Mouse (Mus musculus): ENCODE data around the gene Agbl4.
A peak's percentile ranks its signal among the peaks of the same experiment; 100 is the strongest.

- TF ChIP-seq CTCF (IDR thresholded peaks at IDR 0.05; ENCODE audit: borderline replicate concordance, extremely low read depth, insufficient read depth, insufficient read length) (peak; percentile 72; the same call in 1 of the 2 replicates), POLR2A (IDR thresholded peaks at IDR 0.05; ENCODE audit: borderline replicate concordance, extremely low read depth, insufficient read depth, insufficient read length, poor library complexity, severe bottlenecking) (no peak)
Observed at GRCm38 (mm10) chr4:111645831-111646166, 1248.3 kb downstream of the Agbl4 start.
